Mouse (Mus musculus) central nervous system, embryonic 18 days (tissue): ENCODE data around the gene Prl3d1. TPM values are rescaled to one million over a fixed set of nuclear protein-coding genes. Genes with fewer than 3 reads are reported as not detected.

Experiments used
- polyA plus RNA-seq: library from polyadenylated mRNA; depleted of rRNA; stranded (reverse); fragments of >200 nt; gene quantifications from 2 replicates; pipeline ENCODE4 v1.2.3, GENCODE M21; 2012; rRNA removed

Gene Prl3d1
- polyA plus RNA-seq: not detected in 2 replicates

GRCm38 (mm10) chr13:27093890-27094289, at the start of gene Prl3d1:
TSS of gene Prl3d1 (plus strand) at chr13:27094190.

GRCm38 (mm10) chr13:27057270-27057669, 36.7 kb upstream of the Prl3d1 start, which contains the start of gene Prl:
TSS of gene Prl (plus strand) at chr13:27057570.

GRCm38 (mm10) chr13:27121398-27121797, 27.4 kb downstream of the Prl3d1 start, which contains the start of gene Prl3d2:
TSS of gene Prl3d2 (plus strand) at chr13:27121698.

Other genes with a start within 250 kb of the Prl3d1 start
- not detected in 2 replicates for gene Prl, start 36.6 kb upstream of the Prl3d1 start, polyA plus RNA-seq
- not detected in 2 replicates for gene Prl3d2, start 27.5 kb downstream of the Prl3d1 start, polyA plus RNA-seq
- gene Prl3d3, start 62.6 kb downstream of the Prl3d1 start, polyA plus RNA-seq: not detected in 2 replicates
- not detected in 2 replicates for gene Prl3c1, start 102.5 kb downstream of the Prl3d1 start, polyA plus RNA-seq
- not detected in 2 replicates for gene Prl3b1, start 147.7 kb downstream of the Prl3d1 start, polyA plus RNA-seq
- gene Prl3a1, start 165.2 kb downstream of the Prl3d1 start, polyA plus RNA-seq: not detected in 2 replicates
- gene Prl6a1, start 218.4 kb downstream of the Prl3d1 start, polyA plus RNA-seq: not detected in 2 replicates